Mouse (Mus musculus) small intestine, adult 2 months (tissue): ENCODE measurements at regions not wholly inside any gene's neighbourhood (a gene's known extent, or its start where the extent isn't known, plus 50 kb on each side); places are given as distances from the start of the nearest gene placed in this dataset.

Experiments used
- CTCF ChIP-seq: fragments of 200-500 bp; IDR thresholded peaks from 2 replicates; pipeline ENCODE4 v1.5.1; 2012; ENCODE audit warnings: low read depth, mild to moderate bottlenecking, control low read depth, inconsistent platforms, low read length, moderate library complexity, mixed read lengths; ENCODE audit not compliant: insufficient replicate concordance, insufficient read length; ENCODE audit errors: extremely low read depth
- POLR2A ChIP-seq: fragments of 200-500 bp; IDR thresholded peaks from 2 replicates; pipeline ENCODE4 v1.6.1; 2012; ENCODE audit warnings: low read depth, mild to moderate bottlenecking, control low read depth, inconsistent platforms, low read length, moderate library complexity

- TF ChIP-seq CTCF (no peak), POLR2A (no peak)
Measured at GRCm38 (mm10) chr6:98629646-98630045, 287.1 kb upstream of the Gm765 start.
